Mouse (Mus musculus): ENCODE results near the gene Slc46a1.
A peak's percentile ranks its signal among the peaks of the same experiment; 100 is the strongest.

Slc46a1 gene

DNA sequence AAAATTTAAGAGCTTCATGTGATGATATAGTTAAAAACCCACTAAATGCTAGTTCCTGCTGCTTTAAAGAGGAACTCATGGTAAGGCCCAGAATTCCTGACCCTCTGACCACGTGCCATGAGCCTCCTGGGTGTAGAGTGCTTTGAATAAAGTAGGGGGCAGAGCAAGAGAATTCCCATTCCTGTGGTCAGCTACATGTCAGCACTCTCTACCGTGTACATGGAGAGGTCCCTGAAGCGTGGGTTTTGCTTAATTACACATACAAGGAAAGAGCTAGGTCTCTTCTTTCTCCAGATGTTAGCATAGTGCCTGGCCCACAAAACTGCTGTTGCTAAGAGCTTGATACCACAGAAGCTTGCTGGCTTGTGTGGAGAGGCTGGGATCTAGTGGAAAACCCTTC lies 39.9 kb downstream of the Slc46a1 start:
- no peak for DNase-seq

DNA sequence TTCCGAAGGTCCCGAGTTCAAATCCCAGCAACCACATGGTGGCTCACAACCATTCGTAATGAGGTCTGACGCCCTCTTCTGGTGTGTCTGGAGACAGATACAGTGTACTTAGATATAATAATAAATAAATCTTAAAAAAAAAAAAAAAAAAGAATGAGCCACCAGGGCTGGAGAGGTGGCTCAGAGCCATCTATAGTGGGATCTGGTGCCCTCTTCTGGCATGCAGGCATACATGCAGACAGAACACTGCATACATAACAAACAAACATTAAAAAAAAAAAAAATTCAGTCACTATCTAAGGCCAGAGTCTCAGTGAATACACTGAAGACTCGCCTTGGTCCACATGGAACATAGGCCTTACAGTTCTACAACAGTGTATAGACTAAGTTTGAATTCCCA lies 43.7 kb downstream of the Slc46a1 start:
- DNase-seq = no peak

DNA sequence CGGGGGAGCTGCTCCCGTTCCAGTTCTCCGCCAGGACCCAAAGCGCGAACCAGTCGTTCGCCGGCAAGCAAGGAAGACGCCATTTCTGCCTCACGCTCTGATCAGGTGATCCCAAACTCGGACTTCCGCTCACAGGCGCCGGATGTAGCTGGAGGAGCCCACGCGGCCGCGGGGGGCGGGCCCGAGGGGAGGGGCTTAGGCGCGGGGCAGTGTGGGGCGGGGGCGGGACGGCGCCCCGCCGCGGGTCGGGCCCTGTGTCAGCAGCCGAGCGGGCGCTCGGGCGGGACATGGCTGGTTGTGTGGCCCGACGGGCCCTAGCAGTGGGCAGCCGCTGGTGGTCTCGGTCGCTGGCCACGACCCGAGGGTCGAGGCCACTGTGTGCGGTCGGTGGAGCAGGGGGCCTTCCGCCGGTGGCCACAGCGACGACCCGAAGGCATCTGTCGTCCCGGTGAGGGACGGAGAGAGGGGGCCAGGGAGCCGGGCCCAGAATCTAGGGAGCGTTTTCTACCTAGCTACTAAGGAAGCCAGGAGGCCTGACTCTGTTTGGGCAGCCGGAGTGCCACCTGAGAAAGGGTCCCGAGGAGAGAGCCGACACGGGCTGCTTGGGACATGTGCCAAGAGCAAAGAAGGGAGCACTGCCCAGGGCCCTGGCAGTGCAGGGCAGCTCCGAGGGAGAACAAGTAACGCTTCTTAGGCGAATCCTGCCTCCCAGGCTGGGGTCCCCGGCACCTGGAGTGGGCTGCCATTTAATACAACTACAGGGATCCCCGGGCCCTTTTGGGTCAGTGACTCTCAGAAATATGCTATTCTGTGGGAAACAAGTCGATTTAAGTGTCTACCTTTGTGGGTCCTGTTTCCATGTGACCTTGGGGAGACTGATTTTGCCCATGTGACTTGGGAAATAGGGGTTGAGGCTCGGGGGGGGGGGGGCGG lies 46.8 kb downstream of the Slc46a1 start, which contains the start of the genes Tmem199 and Poldip2:
Tmem199 (minus strand) TSS at position 148 of the 933 bp plus-strand sequence.
Poldip2 (plus strand) TSS at position 169 of the 933 bp plus-strand sequence.
- DNase-seq = peak; percentile 88

DNA sequence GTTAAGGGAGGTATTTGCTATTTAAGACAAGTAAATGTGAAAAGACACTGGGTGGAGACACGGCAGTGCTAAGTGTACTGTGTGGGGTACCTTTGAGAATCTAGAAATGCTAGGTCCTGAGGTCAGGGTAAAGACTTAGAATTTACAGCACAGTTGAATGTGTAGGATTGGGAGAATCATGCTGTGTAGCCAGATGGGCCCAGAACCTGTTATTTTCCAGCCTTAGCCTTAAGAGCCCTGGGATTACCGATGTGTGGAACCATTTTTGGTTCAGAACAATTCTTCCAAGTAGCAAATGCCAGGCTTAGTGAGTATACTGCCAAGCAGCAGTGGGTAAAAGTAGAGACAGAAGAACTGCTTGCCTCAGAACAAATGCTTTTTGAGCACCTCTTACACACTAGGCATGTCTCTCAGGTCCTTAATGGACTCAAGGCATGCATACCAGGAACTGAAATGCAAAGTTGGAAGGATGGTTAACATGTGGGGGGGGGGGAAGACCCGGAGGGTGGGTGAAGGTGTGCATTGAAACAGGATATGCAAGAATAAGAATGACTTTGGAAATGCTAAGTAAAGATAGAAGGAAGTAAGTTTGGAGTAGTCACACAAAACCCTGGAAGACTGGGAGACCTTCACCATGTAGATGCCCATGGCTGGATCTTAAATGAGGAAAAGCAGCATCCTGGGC lies 47.8 kb downstream of the Slc46a1 start:
- no peak for DNase-seq

DNA sequence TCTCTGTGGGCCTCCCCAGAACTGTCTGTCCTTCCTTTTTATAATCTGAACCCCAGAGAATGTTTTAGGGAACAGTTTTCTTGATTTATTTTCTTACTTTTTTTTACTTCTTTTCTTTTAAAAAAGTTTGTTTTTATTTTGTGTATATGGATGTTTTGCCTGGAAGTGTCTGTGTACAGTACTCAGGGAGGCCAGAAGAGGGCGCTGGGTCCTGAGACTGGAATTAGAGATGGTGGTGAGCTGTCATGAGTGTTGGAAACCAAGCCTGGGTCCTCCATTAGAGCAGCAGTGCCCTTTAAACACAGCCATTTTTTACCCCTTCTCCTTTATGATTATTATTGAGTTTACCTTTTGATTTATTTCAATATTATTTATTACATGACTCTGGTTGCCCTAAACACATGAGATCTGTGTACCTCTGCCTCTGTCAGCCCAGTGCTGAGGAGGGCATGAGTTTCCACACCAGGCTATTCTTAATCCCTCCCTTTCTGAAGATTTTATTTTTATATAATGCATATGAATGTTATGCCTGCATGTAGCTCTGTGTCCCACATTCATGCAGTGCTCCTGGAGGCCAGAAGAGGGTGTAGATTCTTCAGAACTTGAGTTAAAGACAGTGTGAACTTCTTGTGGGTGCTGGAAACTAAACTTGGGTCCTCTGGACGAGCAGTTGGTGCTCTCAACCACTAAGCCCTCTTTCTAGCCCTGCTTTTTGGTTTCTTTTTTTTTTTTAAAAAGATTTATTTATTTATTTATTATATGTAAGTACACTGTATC lies 50.2 kb downstream of the Slc46a1 start:
- DNase-seq = no peak

DNA sequence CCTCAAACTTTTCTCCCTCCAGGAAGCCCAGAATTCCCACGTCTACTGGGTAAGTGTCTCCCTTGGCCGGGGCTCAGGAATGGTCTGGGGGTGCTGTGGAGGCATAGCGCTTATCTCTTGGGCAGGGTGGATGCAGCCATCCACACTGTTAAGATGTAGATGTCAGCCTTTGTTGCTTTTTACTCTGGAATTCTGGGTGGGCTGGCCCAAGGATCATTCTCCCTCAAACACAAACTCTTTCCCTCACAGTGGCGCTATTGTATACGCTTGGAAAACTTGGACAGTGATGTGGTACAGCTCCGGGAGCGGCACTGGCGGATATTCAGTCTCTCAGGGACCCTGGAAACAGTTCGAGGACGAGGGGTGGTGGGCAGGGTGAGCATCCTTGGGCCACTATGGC lies 53.4 kb downstream of the Slc46a1 start:
- DNase-seq = no peak

Data from cerebellum, adult 11-12 months (tissue).